Mouse (Mus musculus) ES-E14 (cell line): Measurements from ENCODE around the gene Fntb. TPM values are rescaled to one million over a fixed set of nuclear protein-coding genes. Genes with fewer than 3 reads are reported as not detected.
A peak's percentile ranks its signal among the peaks of the same experiment; 100 is the strongest.

Experiments used
- DNase-seq: peaks from one replicate; pipeline ENCODE4 v3.0.0-alpha.2; 2013; ENCODE audit warnings: low read depth, low spot score
- H3K27ac ChIP-seq: 2 replicates; pipeline ENCODE4 v1.5.1; 2012; ENCODE audit warnings: low read depth, mild to moderate bottlenecking, low read length, moderate library complexity, mixed read lengths; ENCODE audit not compliant: poor library complexity, insufficient read depth, severe bottlenecking
- H3K36me3 ChIP-seq: 2 replicates; pipeline ENCODE4 v1.6.1; 2012; ENCODE audit warnings: mild to moderate bottlenecking, low read length, moderate library complexity, mixed read lengths; ENCODE audit not compliant: control insufficient read depth, poor library complexity, insufficient read depth, severe bottlenecking
- H3K4me1 ChIP-seq, 2 experiments: fragments of 150-350 bp in 1 of 2; sonication (generic) in 1 of 2; 2 replicates each; pipeline ENCODE4 v1.6.1; 2012; ENCODE audit warnings: low read length in 2 of 2, mild to moderate bottlenecking in 1 of 2, mixed read lengths in 1 of 2; ENCODE audit not compliant: control insufficient read depth in 2 of 2, insufficient read depth in 2 of 2, poor library complexity in 1 of 2
- H3K4me3 ChIP-seq, 2 experiments: fragments of 150-350 bp in 1 of 2; sonication (generic) in 1 of 2; 2 replicates each; pipeline ENCODE4 v1.5.1; 2012; ENCODE audit warnings: low read length in 2 of 2, low read depth in 1 of 2, mild to moderate bottlenecking in 1 of 2, mixed read lengths in 1 of 2; ENCODE audit not compliant: insufficient read depth in 1 of 2, poor library complexity in 1 of 2, severe bottlenecking in 1 of 2
- H3K9ac ChIP-seq: 2 replicates; pipeline ENCODE4 v1.6.1; 2012; ENCODE audit warnings: low read depth, mild to moderate bottlenecking, low read length, mixed read lengths; ENCODE audit not compliant: poor library complexity, insufficient read depth, severe bottlenecking
- H3K9me3 ChIP-seq: fragments of 150-350 bp; sonication (generic); 2 replicates; pipeline ENCODE4 v1.6.1; 2012; ENCODE audit warnings: low read depth, mild to moderate bottlenecking, low read length; ENCODE audit not compliant: control insufficient read depth, insufficient read depth
- CHD2 ChIP-seq: IDR thresholded peaks from 2 replicates; pipeline ENCODE4 v1.6.1; 2014; ENCODE audit warnings: mild to moderate bottlenecking, low read depth, low read length, inconsistent platforms
- HCFC1 ChIP-seq: IDR thresholded peaks from 2 replicates; pipeline ENCODE4 v1.6.1; 2012; ENCODE audit warnings: low read length, inconsistent platforms, borderline replicate concordance; ENCODE audit not compliant: insufficient read depth
- MAFK ChIP-seq: IDR thresholded peaks from 2 replicates; pipeline ENCODE4 v1.6.1; 2014; ENCODE audit warnings: mild to moderate bottlenecking, low read depth, low read length, inconsistent platforms; ENCODE audit not compliant: insufficient read depth
- ZC3H11A ChIP-seq: IDR thresholded peaks from 2 replicates; pipeline ENCODE4 v1.6.1; 2012; ENCODE audit warnings: low read depth, mild to moderate bottlenecking, inconsistent platforms, low read length, borderline replicate concordance
- ZNF384 ChIP-seq: IDR thresholded peaks from 2 replicates; pipeline ENCODE4 v1.6.1; 2012; ENCODE audit warnings: low read depth, low read length, inconsistent platforms
- in situ Hi-C, 2 experiments: fragments of 600-800 bp; cut with MboI; formaldehyde crosslinking; loops; one replicate each; pipeline ENCODE4 v1.15.1; 2025; ENCODE audit warnings: low sequenced_read_pairs in 2 of 2, inconsistent platforms in 1 of 2; ENCODE audit not compliant: unreplicated experiment in 2 of 2
- total RNA-seq: library from RNA; depleted of rRNA; stranded (reverse); fragments of 300-350 nt; gene quantifications from 2 replicates; pipeline ENCODE4 v1.2.3, GENCODE M21; 2012; rRNA removed

The Fntb gene
- 24.0 and 24.2 TPM in 2 replicates for total RNA-seq

GRCm38 (mm10) chr12:76765354-76765851 is at the start of gene Fntb, which contains the start of gene Churc1:
TSS of gene Fntb (plus strand) at chr12:76765589.
TSS of gene Churc1 (plus strand) at chr12:76765538.
- Histone ChIP-seq H3K4me1 (peaks cover 0 to 10% of the 10 kb centered on the region in 2 experiments; a peak in 2 of 4 replicates), H3K27ac (peak within 1 kb of the TSS; percentile 71), H3K4me3 (peak within 1 kb of the TSS; percentile 81 to 86), H3K9me3 (no peaks in the 10 kb centered on the region), H3K36me3 (no peaks in the 10 kb centered on the region), H3K9ac (peak within 1 kb of the TSS; percentile 97)
- DNase-seq: peak; percentile 99
- TF ChIP-seq ZNF384 (no peak), CHD2 (peak; percentile 95), ZC3H11A (no peak), HCFC1 (peak; percentile 48; the same call in 1 of the 2 replicates), MAFK (no peak)
- in situ Hi-C loops: no loop called here

DNA sequence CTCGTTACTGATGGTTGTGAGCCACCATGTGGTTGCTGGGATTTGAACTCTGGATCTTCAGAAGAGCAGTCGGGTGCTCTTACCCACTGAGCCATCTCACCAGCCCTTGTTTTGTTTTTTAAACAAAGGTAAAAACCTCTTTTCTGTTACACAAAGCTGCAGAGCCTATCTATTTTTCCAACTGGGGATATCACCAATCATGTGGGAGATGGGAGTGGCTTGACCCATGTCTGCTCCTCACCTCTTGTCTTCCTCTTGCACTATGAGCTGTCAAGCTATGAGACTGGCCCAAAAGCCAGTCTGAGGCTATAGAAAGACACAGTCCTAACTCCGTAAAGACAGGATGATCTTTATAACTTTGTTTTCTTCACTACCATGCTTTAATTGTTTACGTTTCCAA is 47.0 kb upstream of the Fntb start:
- Histone ChIP-seq H3K4me3 (no peak overlapping the region), H3K4me1 (no peaks in the 10 kb centered on the region), H3K9ac (no peak overlapping the region), H3K36me3 (no peaks in the 10 kb centered on the region), H3K27ac (no peak overlapping the region), H3K9me3 (no peaks in the 10 kb centered on the region)
- no peak for DNase-seq
- TF ChIP-seq ZNF384: no peak
- TF ChIP-seq ZC3H11A: no peak
- no peak for TF ChIP-seq HCFC1
- TF ChIP-seq CHD2: no peak
- no peak for TF ChIP-seq MAFK
- in situ Hi-C loops: no loop called here

- TF ChIP-seq CHD2: no peak
- TF ChIP-seq HCFC1: no peak
- TF ChIP-seq ZC3H11A: no peak
- no peak for TF ChIP-seq MAFK
- no peak for TF ChIP-seq ZNF384
- Histone ChIP-seq H3K4me1 (no peaks in the 10 kb centered on the region), H3K36me3 (no peaks in the 10 kb centered on the region), H3K4me3 (no peak overlapping the region), H3K27ac (no peak overlapping the region), H3K9me3 (no peaks in the 10 kb centered on the region), H3K9ac (no peak overlapping the region)
- in situ Hi-C loops: no loop called here
- DNase-seq: no peak
Observed at GRCm38 (mm10) chr12:76720572-76720971, 44.8 kb upstream of the Fntb start.

DNA sequence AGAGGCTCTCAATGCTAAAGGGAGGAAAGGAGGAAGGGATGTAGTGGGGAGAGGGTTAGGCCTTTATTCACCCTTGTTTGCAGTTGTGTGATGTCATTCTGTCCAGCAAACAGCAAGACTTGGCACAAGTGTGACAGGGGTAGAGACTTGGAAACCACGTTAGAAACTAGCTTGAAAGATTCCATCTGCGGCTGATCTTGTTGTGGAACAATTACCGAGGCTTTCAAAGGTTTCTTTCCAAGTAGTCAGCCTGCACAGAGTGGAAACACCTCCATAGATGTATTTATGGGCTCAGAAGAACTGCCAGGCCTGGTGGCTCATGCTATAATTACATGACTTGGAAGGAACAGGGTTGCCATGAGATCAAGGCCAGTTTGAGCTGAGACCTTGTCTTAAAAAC is 43.4 kb upstream of the Fntb start:
- DNase-seq: no peak
- Histone ChIP-seq H3K4me3 (no peak overlapping the region), H3K9me3 (no peaks in the 10 kb centered on the region), H3K4me1 (no peaks in the 10 kb centered on the region), H3K36me3 (no peaks in the 10 kb centered on the region), H3K9ac (no peak overlapping the region), H3K27ac (no peak overlapping the region)
- TF ChIP-seq CHD2 (no peak), MAFK (no peak), ZC3H11A (no peak), ZNF384 (no peak), HCFC1 (no peak)
- in situ Hi-C loops: no loop called here

- no peak overlapping the region for H3K4me3 ChIP-seq
- H3K9me3 ChIP-seq: no peaks in the 10 kb centered on the region
- H3K9ac ChIP-seq: no peak overlapping the region
- H3K27ac ChIP-seq: no peak overlapping the region
- DNase-seq: no peak
- in situ Hi-C loops: no loop called here
- TF ChIP-seq MAFK: no peak
- no peak for TF ChIP-seq ZNF384
- no peak for TF ChIP-seq HCFC1
- no peak for TF ChIP-seq CHD2
- TF ChIP-seq ZC3H11A: no peak
- H3K36me3 ChIP-seq: no peaks in the 10 kb centered on the region
- no peaks in the 10 kb centered on the region for H3K4me1 ChIP-seq
Observed at GRCm38 (mm10) chr12:76727955-76728354, 37.4 kb upstream of the Fntb start.
